Mouse (Mus musculus) midbrain, embryonic 10.5 days (tissue): ENCODE measurements at regions not wholly inside any gene's neighbourhood (a gene's known extent, or its start where the extent isn't known, plus 50 kb on each side); places are given as distances from the start of the nearest gene placed in this dataset.

Experiments
- DNase-seq: peaks from one replicate; pipeline ENCODE4 v3.0.0-alpha.2; 2017; ENCODE audit warnings: low spot score
- H3K27ac ChIP-seq: fragments of 300-500 bp; sonication (generic); replicated peaks from 2 replicates; pipeline ENCODE4 v1.5.1; 2016; ENCODE audit warnings: mild to moderate bottlenecking
- H3K27me3 ChIP-seq: fragments of 300-500 bp; sonication (generic); 2 replicates; pipeline ENCODE4 v1.6.1; 2016; ENCODE audit warnings: low read depth, mild to moderate bottlenecking; ENCODE audit not compliant: poor library complexity, severe bottlenecking
- H3K36me3 ChIP-seq: fragments of 300-500 bp; sonication (generic); 2 replicates; pipeline ENCODE4 v1.6.1; 2016; ENCODE audit warnings: mild to moderate bottlenecking, moderate library complexity
- H3K4me1 ChIP-seq: fragments of 300-500 bp; sonication (generic); 2 replicates; pipeline ENCODE4 v1.6.1; 2016
- H3K4me3 ChIP-seq: fragments of 300-500 bp; sonication (generic); 2 replicates; pipeline ENCODE4 v1.5.1; 2016; ENCODE audit warnings: mild to moderate bottlenecking, moderate library complexity
- H3K9me3 ChIP-seq: fragments of 300-500 bp; sonication (generic); replicated peaks from 2 replicates; pipeline ENCODE4 v1.6.1; 2016; ENCODE audit warnings: mild to moderate bottlenecking
- WGBS: fragments of 180-500 bp; shearing (Covaris S2); methylation state at CpG from one replicate; pipeline ENCODE4 v1.1.7; 2016; 5-methylcytosine and 5-hydroxymethylcytosine counted together

DNA sequence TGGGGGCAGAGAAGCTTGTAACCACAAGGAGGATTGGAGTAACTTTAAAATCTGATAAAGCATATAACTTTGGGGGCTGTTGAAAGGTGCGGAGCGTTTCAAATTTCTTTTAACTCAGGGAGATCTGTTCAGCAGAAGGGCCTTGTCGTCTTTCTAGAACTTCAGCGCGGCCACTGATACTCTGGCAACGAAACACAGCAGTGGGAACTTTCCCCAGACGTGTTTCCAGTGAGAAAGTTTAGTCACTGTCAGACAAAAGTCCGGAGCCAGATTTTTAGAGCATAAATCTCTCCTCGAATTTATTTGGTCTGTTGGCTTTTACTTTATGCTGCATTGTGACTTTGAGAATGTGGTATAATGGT lies 228.5 kb upstream of the Nr2f1 start:
- Histone ChIP-seq H3K4me1 (peaks cover 30% of the 10 kb centered on the region), H3K27ac (peak overlapping the region; percentile 89), H3K27me3 (no peaks in the 10 kb centered on the region), H3K4me3 (peak overlapping the region; percentile 47), H3K36me3 (no peaks in the 10 kb centered on the region), H3K9me3 (no peaks in the 10 kb centered on the region)
- no peak for DNase-seq
- WGBS, result 9% methylated on average over 9 of the region's 9 CpGs

DNA sequence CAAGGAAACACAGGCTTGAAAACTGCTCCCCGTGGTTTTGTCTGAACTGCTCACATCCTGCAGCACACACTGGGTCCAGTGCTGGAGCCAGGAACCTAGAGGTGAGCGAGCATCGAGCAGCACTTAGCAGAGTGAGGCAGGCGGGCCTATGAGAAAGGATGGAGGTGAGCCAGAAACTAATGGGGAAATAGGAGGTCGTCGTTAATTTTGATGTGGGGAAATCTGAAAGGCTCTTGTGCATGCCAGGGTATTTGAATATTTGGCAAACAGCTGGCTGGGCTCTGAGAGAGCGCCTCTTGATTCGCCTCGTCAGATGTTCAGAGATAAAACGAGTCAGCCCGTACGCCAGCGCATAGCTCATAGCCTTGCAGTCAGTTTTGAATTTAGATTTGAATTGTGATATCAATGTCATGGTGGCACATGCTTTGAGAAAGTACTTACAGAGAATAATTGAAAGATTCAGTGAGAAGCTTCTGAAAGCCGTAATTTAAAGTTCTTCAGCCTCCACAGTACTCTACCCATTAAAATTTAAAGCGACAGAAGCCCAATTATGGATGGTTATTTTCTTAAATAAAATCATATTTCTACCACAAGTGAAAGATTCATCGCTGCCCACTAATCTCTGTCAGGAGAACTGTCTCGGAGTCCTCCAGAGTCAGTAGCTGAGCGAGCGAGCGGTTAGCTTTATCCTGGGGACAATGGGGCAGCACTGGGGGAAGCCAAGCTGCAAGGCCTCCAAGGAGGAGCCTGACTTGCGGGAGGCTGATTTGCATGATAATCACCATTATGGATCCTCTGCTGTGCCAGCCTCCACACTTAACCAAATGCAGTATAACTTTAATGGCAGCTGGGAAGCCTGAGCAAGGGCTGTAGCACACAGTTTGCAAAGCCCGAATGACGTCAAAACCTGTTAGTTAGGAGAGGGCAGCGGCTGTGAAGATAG lies 227.9 kb upstream of the Nr2f1 start:
- no peaks in the 10 kb centered on the region for H3K9me3 ChIP-seq
- peak; percentile 84 for DNase-seq
- H3K27ac ChIP-seq, result peak overlapping the region; percentile 89
- peak overlapping the region; percentile 47 for H3K4me3 ChIP-seq
- 7% methylated on average over 24 of the region's 24 CpGs for whole genome bisulfite sequencing
- H3K36me3 ChIP-seq, result no peaks in the 10 kb centered on the region
- H3K4me1 ChIP-seq, result peaks cover 30% of the 10 kb centered on the region
- no peaks in the 10 kb centered on the region for H3K27me3 ChIP-seq

DNA sequence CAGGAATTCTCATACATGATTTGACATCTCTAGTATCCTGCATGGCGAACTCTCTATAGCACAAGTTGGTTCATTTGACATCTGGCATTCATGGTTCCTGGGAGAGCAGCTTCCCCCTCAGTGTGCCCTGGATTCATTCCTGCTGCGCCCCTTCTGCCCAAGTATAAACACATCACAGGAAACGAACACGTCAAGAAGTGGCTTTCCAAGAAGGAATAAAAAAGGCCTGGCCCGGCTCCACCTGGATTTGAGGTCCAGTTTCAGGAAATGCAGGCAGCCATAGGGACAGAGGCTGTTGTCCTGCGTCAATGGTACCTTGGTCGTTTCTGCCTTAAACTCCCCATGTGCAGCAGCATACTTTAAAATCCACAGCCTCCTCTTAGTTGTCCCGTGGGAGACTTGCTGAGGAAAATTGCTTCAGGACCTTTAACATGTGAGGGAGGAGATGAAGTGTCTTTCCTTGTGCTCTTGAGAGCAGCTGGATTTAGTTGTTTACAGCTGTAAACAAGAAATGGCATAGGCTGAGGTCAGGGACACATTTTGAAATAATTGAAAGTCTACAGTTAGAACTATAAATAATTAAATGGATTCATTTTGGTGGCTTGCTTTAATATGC lies 226.9 kb upstream of the Nr2f1 start:
- WGBS, result 39% methylated on average over 8 of the region's 8 CpGs
- Histone ChIP-seq H3K4me1 (peaks cover 30% of the 10 kb centered on the region), H3K4me3 (no peak overlapping the region), H3K27me3 (no peaks in the 10 kb centered on the region), H3K9me3 (no peaks in the 10 kb centered on the region), H3K27ac (peak overlapping the region; percentile 89), H3K36me3 (no peaks in the 10 kb centered on the region)
- peak; percentile 26 for DNase-seq

DNA sequence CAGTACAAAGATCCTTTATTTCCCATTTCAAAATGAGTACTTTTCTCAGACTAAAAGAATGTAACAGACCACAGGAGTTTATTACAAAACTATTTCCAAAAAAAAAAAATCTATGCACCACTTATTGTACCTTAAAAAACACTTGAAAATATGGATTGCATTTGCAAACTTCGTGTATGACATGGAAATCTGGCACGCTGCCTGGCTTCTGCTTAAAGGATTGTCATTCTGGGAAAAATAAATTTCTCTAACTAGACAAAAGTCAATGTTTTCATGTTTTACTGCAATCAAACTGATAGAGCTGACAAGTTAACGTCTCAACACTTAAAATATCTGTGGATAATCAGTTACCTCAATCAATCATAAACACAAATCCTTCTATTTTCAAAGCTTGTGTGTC lies 205.5 kb upstream of the Nr2f1 start:
- WGBS, result 87% methylated on average over 3 of the region's 3 CpGs
- no peaks in the 10 kb centered on the region for H3K4me1 ChIP-seq
- no peaks in the 10 kb centered on the region for H3K9me3 ChIP-seq
- H3K27me3 ChIP-seq, result no peaks in the 10 kb centered on the region
- no peaks in the 10 kb centered on the region for H3K36me3 ChIP-seq
- H3K27ac ChIP-seq, result no peak overlapping the region
- H3K4me3 ChIP-seq, result no peak overlapping the region
- DNase-seq, result no peak

DNA sequence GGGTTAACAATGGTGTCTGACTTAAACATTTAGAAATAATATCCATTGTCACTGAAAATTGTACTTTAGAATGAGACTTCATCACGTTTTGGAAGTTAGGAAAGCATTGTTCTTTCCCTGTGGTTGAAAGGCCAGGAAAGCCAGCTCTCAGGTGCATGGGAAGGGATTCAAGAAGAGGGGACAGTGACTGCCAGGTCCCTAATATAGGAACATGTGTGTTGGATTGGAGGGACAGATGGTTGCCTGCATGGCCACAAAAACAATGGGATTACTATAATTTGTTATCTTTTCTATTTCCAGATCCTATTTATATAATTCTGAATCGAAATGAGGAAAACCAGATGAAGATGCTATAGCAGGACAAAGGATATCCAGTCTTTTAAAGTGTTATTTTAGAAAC lies 184.2 kb upstream of the Nr2f1 start:
- no peak for DNase-seq
- Histone ChIP-seq H3K4me3 (no peak overlapping the region), H3K4me1 (no peaks in the 10 kb centered on the region), H3K27me3 (no peaks in the 10 kb centered on the region), H3K9me3 (no peaks in the 10 kb centered on the region), H3K27ac (no peak overlapping the region), H3K36me3 (no peaks in the 10 kb centered on the region)
- 74% methylated on average over 2 of the region's 2 CpGs for WGBS

DNA sequence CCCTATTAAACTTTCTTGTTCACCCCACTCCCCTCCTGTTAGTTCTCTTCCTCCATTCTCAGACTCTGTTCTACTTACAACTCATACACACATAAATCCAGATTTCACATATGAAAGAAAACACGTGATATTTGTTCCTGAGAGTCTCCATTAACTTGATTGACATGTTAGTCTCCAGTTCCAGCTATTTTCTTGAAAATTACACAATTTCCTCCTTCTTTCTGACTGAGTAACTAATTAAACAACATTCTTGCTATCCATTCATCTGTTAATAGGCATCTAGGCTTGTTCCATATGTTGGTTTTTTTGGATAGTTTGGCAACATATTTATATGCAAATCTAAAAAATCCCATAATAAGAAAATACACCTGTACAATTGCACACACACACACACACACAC lies 161.7 kb upstream of the Nr2f1 start:
- H3K4me1 ChIP-seq, result no peaks in the 10 kb centered on the region
- no peak for DNase-seq
- no peak overlapping the region for H3K4me3 ChIP-seq
- no peak overlapping the region for H3K27ac ChIP-seq
- H3K9me3 ChIP-seq, result no peaks in the 10 kb centered on the region
- H3K36me3 ChIP-seq, result no peaks in the 10 kb centered on the region
- no peaks in the 10 kb centered on the region for H3K27me3 ChIP-seq
- 84% methylated on average over 1 of the region's 1 CpGs for WGBS

DNA sequence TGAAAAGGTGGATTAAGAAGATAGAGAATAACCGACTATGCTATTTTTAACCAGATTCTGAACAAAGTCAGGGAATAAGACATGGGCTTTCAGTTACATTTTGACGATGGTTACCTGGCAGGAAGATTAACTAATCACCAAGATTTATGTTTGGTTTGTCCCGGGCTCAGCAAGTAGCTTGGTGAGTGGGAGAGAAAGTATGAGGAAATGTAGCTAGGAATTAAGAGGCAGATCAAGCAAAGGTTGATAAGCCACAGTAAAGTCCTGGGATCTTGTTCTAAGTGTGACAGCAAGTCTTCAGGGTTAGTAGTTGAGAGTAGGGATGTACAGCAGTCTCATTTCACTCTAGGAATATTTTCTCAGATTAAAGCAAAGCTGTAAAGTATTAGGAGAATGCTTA lies 149.3 kb upstream of the Nr2f1 start:
- no peak overlapping the region for H3K27ac ChIP-seq
- H3K27me3 ChIP-seq, result no peaks in the 10 kb centered on the region
- no peak for DNase-seq
- no peaks in the 10 kb centered on the region for H3K9me3 ChIP-seq
- 80% methylated on average over 3 of the region's 3 CpGs for WGBS
- H3K4me1 ChIP-seq, result 0 out of 2 replicates have a peak, but pooled peaks cover 3% of the 10 kb centered on the region
- H3K4me3 ChIP-seq, result no peak overlapping the region
- no peaks in the 10 kb centered on the region for H3K36me3 ChIP-seq

DNA sequence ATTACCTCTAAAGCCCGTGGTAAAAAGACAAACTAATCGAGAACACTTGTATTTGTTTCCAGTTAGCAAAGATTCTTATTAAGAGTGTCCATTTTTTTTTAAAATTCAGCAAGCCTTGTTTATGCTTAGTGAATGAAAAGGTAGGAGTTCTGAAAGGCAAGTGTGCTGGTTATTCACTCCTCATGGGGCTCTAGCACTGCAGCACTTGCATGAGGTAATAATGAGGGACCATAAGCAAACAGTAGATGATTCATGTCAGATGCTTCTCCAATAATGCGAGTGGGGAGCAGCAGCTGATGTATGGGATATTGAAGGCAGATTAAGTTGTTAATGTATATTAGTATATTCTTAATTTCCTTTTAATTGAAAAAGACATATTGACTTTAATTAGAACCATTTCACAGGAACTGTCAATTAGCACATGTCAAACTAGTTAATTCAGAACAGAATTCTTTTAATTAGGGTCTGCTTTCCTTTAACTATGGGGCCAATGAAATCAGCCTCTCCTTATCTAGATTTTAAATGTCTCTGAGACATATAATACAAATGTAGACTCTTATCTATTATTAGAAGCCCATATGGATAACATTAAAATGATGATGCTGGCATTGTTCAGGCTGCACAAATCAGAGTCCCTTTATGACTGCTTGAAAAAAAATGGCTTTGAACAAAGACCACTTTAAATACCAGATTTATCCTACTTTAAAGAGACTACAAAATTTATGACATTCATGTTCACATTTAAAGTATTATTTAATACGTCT lies 125.1 kb upstream of the Nr2f1 start:
- H3K4me3 ChIP-seq, result no peak overlapping the region
- 85% methylated on average over 4 of the region's 4 CpGs for WGBS
- DNase-seq, result no peak
- no peaks in the 10 kb centered on the region for H3K36me3 ChIP-seq
- H3K27ac ChIP-seq, result no peak overlapping the region
- no peaks in the 10 kb centered on the region for H3K4me1 ChIP-seq
- H3K9me3 ChIP-seq, result no peaks in the 10 kb centered on the region
- H3K27me3 ChIP-seq, result no peaks in the 10 kb centered on the region

DNA sequence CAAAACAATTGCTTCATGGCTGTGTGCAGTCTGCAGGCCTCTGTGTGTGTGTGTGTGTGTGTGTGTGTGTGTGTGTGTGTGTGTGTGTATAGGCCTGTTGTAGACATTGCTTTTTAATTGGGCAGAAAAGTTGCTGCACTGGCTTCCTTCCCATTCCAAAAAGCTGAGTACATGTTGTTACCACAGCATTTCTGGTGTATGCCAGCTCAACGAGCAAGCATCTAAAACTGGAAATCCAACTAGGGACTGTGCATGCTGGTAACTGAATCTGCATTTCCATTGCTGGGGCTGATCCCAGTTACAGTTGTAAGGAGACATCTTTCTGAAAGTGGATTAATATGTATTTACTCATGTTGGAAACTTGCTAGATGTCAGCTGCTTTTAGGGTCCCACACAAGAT lies 123.6 kb upstream of the Nr2f1 start:
- H3K4me1 ChIP-seq, result no peaks in the 10 kb centered on the region
- peaks cover 11% of the 10 kb centered on the region for H3K9me3 ChIP-seq
- no peak overlapping the region for H3K4me3 ChIP-seq
- 89% methylated on average over 1 of the region's 1 CpGs for WGBS
- DNase-seq, result no peak
- H3K27ac ChIP-seq, result no peak overlapping the region
- no peaks in the 10 kb centered on the region for H3K27me3 ChIP-seq
- H3K36me3 ChIP-seq, result no peaks in the 10 kb centered on the region

DNA sequence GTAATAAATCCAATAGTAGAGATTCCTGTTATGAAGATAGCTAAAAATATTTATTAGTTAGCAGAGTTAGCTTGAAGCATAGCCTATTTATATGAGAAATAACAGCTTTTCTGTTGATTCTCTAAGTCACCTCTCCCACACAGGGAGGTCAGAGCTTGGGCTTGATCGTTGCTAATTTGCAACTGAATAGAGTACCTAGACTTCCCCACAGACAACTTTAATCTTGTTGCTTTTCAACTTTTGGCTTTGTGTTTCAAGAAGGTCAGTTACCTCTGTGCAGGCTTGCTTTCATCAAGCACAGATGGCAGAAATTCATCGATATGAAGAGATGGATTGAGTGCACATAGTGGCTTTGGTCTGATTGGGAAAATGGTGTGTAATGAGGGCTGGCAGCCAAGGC lies 118.9 kb upstream of the Nr2f1 start:
- Histone ChIP-seq H3K9me3 (peaks cover 23% of the 10 kb centered on the region), H3K27me3 (no peaks in the 10 kb centered on the region), H3K4me3 (no peak overlapping the region), H3K4me1 (no peaks in the 10 kb centered on the region), H3K36me3 (no peaks in the 10 kb centered on the region), H3K27ac (no peak overlapping the region)
- no peak for DNase-seq
- WGBS, result 86% methylated on average over 2 of the region's 2 CpGs

DNA sequence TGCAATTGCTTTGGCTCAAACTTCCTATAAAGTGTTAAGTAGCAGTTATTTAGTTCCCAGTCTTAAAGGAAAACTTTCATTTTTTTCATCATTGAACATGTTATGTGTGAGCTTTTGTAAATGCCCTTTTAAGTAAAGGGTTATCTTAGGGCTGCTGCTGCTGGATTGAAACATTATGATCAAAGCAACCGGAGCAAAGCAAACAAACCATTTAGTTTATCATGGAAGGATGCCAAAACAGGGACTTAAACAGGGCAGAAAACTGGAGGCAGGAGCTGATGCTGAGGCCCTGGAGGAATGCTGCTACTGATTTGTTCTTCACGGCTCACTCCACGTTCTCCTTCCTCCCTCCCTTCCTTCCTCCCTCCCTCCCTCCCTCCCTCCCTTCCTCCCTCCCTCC lies 111.3 kb upstream of the Nr2f1 start:
- Histone ChIP-seq H3K4me1 (no peaks in the 10 kb centered on the region), H3K27me3 (no peaks in the 10 kb centered on the region), H3K27ac (no peak overlapping the region), H3K4me3 (no peak overlapping the region), H3K36me3 (no peaks in the 10 kb centered on the region), H3K9me3 (peaks cover 2% of the 10 kb centered on the region; the same call in 1 of the 2 replicates)
- DNase-seq, result no peak
- 71% methylated on average over 3 of the region's 3 CpGs for WGBS
